ENCODE assay signal across 16 mouse cellular contexts in genomic region chr13:102273818-102274217, GRCm38 (mm10).
A peak's percentile ranks its signal among the peaks of the same experiment; 100 is the strongest.
DNase-seq lines count a peak whose midpoint lies in the region; ATAC-seq and TF ChIP-seq lines count a peak whose summit lies in the region.
"Had no signal": no experiment of that assay in that cellular context is flagged by ENCODE, and none has a peak within 500 bp of the region (broad histone marks: within the 10 kb centered on the region; RNA-seq: fewer than 3 reads in every experiment).

No protein-coding gene starts in this region.

- H3K36me3 ChIP-seq in forebrain, embryonic 16.5 days (ENCODE audit: control insufficient read depth, insufficient read depth) = no peaks in the 10 kb centered on the region
- H3K36me3 ChIP-seq in forebrain, embryonic 10.5 days (replicated peaks) = no peaks in the 10 kb centered on the region
- no peaks in the 10 kb centered on the region for H3K36me3 ChIP-seq in limb, embryonic 14.5 days (ENCODE audit: control insufficient read depth, insufficient read depth, low read length)
- no peaks in the 10 kb centered on the region for H3K36me3 ChIP-seq in limb, embryonic 10.5 days
- H3K36me3 ChIP-seq in liver, embryonic 12.5 days = no peaks in the 10 kb centered on the region
- H3K36me3 ChIP-seq: embryonic facial prominence, embryonic 10.5 days; embryonic facial prominence, embryonic 12.5 days; forebrain, embryonic 15.5 days had no signal

- no peak overlapping the region for H3K27ac ChIP-seq in forebrain, embryonic 16.5 days (ENCODE audit: low read length)
- no peak overlapping the region for H3K27ac ChIP-seq in forebrain, embryonic 10.5 days
- no peak overlapping the region for H3K27ac ChIP-seq in limb, embryonic 14.5 days (replicated peaks; ENCODE audit: low read depth, low read length)
- H3K27ac ChIP-seq in limb, embryonic 10.5 days = no peak overlapping the region
- H3K27ac ChIP-seq in liver, embryonic 12.5 days = no peak overlapping the region
- H3K27ac ChIP-seq: embryonic facial prominence, embryonic 10.5 days; embryonic facial prominence, embryonic 12.5 days; forebrain, embryonic 15.5 days had no signal

- ATAC-seq in forebrain, embryonic 16.5 days = peak; percentile 59; the same call in 1 of the 2 replicates
- ATAC-seq in limb, embryonic 14.5 days (ENCODE audit: low FRiP score, low read depth) = no peak
- no peak for ATAC-seq in liver, embryonic 12.5 days
- ATAC-seq: forebrain, embryonic 15.5 days had no signal

- no peaks in the 10 kb centered on the region for H3K4me1 ChIP-seq in forebrain, embryonic 16.5 days (replicated peaks; ENCODE audit: control insufficient read depth, insufficient read depth, low read length)
- no peaks in the 10 kb centered on the region for H3K4me1 ChIP-seq in forebrain, embryonic 10.5 days
- peaks cover 8% of the 10 kb centered on the region; the same call in 1 of the 2 replicates for H3K4me1 ChIP-seq in limb, embryonic 14.5 days (ENCODE audit: control insufficient read depth, insufficient read depth, low read length)
- no peaks in the 10 kb centered on the region for H3K4me1 ChIP-seq in limb, embryonic 10.5 days
- H3K4me1 ChIP-seq in liver, embryonic 12.5 days = no peaks in the 10 kb centered on the region
- H3K4me1 ChIP-seq: embryonic facial prominence, embryonic 10.5 days; embryonic facial prominence, embryonic 12.5 days; forebrain, embryonic 15.5 days had no signal

- WGBS in forebrain, embryonic 16.5 days = 62% methylated on average over 3 of the region's 3 CpGs
- 94% methylated on average over 3 of the region's 3 CpGs for WGBS in forebrain, embryonic 10.5 days
- 29% methylated on average over 3 of the region's 3 CpGs for WGBS in limb, embryonic 14.5 days
- WGBS in limb, embryonic 10.5 days = 92% methylated on average over 3 of the region's 3 CpGs
- WGBS in liver, embryonic 12.5 days (ENCODE audit: insufficient replicate concordance) = 68% methylated on average over 3 of the region's 3 CpGs

- no peaks in the 10 kb centered on the region for H3K9me3 ChIP-seq in forebrain, embryonic 16.5 days (ENCODE audit: control insufficient read depth, low read length)
- H3K9me3 ChIP-seq in forebrain, embryonic 10.5 days = no peaks in the 10 kb centered on the region
- no peaks in the 10 kb centered on the region for H3K9me3 ChIP-seq in limb, embryonic 14.5 days (ENCODE audit: control insufficient read depth, low read length)
- H3K9me3 ChIP-seq in limb, embryonic 10.5 days (replicated peaks) = no peaks in the 10 kb centered on the region
- no peaks in the 10 kb centered on the region for H3K9me3 ChIP-seq in liver, embryonic 12.5 days (replicated peaks)
- H3K9me3 ChIP-seq: embryonic facial prominence, embryonic 10.5 days; embryonic facial prominence, embryonic 12.5 days; forebrain, embryonic 15.5 days had no signal

- no peak for TF ChIP-seq POLR2A in limb, embryonic 14.5 days (IDR thresholded peaks at IDR 0.05; ENCODE audit: borderline replicate concordance, extremely low read depth, insufficient read depth, insufficient read length)

- no peaks in the 10 kb centered on the region for H3K27me3 ChIP-seq in forebrain, embryonic 16.5 days (replicated peaks; ENCODE audit: control insufficient read depth, insufficient read depth, low read length)
- H3K27me3 ChIP-seq in forebrain, embryonic 10.5 days (ENCODE audit: poor library complexity, severe bottlenecking) = no peaks in the 10 kb centered on the region
- no peaks in the 10 kb centered on the region for H3K27me3 ChIP-seq in limb, embryonic 14.5 days (ENCODE audit: control insufficient read depth, insufficient read depth, low read length)
- H3K27me3 ChIP-seq in limb, embryonic 10.5 days (ENCODE audit: low read depth, poor library complexity, severe bottlenecking) = no peaks in the 10 kb centered on the region
- no peaks in the 10 kb centered on the region for H3K27me3 ChIP-seq in liver, embryonic 12.5 days (replicated peaks)
- H3K27me3 ChIP-seq: embryonic facial prominence, embryonic 12.5 days; forebrain, embryonic 15.5 days had no signal

- no peak overlapping the region for H3K4me3 ChIP-seq in forebrain, embryonic 16.5 days (replicated peaks; ENCODE audit: low read length)
- no peak overlapping the region for H3K4me3 ChIP-seq in forebrain, embryonic 10.5 days
- no peak overlapping the region for H3K4me3 ChIP-seq in limb, embryonic 14.5 days (replicated peaks; ENCODE audit: low read length)
- H3K4me3 ChIP-seq in limb, embryonic 10.5 days = no peak overlapping the region
- H3K4me3 ChIP-seq in liver, embryonic 12.5 days = no peak overlapping the region
- H3K4me3 ChIP-seq: embryonic facial prominence, embryonic 10.5 days; embryonic facial prominence, embryonic 12.5 days; forebrain, embryonic 15.5 days had no signal

- H3K9ac ChIP-seq in forebrain, embryonic 16.5 days (replicated peaks; ENCODE audit: low read depth, low read length) = no peak overlapping the region
- no peak overlapping the region for H3K9ac ChIP-seq in limb, embryonic 14.5 days (ENCODE audit: low read depth, low read length, severe bottlenecking)
- no peak overlapping the region for H3K9ac ChIP-seq in liver, embryonic 12.5 days
- H3K9ac ChIP-seq: embryonic facial prominence, embryonic 12.5 days; forebrain, embryonic 15.5 days had no signal

- DNase-seq in forebrain, embryonic 10.5 days (ENCODE audit: extremely low spot score, low spot score) = no peak
- DNase-seq in limb, embryonic 14.5 days (ENCODE audit: low spot score) = peak; percentile 24
- DNase-seq in limb, embryonic 10.5 days (ENCODE audit: low spot score) = no peak
- DNase-seq: adrenal gland, adult 2 months; adrenal gland, postnatal 10 days; adrenal gland, postnatal 25 days; cerebellum, adult 11-12 months; cerebellum, adult 2 months; cerebellum, adult 9-10 months; cerebellum, postnatal 10 days; cerebellum, postnatal 25 days had no signal

- no peak overlapping the region for H3K4me2 ChIP-seq in forebrain, embryonic 16.5 days (ENCODE audit: low read length)
- no peak overlapping the region for H3K4me2 ChIP-seq in limb, embryonic 14.5 days (replicated peaks; ENCODE audit: low read depth, low read length, severe bottlenecking)
- H3K4me2 ChIP-seq in liver, embryonic 12.5 days = no peak overlapping the region
- H3K4me2 ChIP-seq: embryonic facial prominence, embryonic 12.5 days; forebrain, embryonic 15.5 days had no signal
